Mouse (Mus musculus): Measurements from ENCODE around the gene Cxcl13.

The Cxcl13 gene

DNA sequence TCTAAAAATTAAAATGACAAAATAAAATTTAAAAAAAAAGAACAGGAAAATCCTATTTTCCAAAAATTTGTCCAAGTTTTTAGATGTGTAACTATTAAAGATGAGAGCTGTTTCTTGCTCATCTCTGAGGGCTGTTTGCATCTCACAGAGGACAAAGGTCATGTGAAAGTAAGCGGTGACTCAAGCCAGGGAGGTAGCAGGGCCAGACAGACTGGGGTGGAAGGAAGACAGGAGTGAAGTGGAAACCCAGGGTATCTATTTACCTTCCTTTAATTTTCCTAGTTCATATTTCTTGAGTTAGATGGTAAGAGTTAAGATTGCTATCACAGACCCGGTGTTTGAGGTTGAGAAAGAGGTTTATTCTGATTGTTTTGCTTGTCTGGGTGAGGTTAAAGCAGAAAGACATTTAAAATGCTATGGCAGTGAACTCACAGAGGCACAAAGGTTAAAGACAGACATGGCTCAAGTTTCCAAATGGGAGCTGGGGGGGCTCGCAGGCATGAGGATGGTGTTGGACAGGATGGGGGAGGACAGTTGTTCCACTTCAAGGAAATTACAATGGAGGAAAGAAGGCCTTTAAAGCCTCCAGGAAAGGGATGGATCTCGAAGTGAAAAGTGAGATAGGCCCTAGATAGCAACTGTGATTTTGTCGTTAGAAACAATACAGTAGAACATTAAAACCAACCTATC is 27.2 kb downstream of the Cxcl13 start:
- no peak for DNase-seq (ENCODE audit: low spot score in 2 of 2)

- no peak for DNase-seq (ENCODE audit: low spot score in 2 of 2)
Observed at GRCm38 (mm10) chr5:95991339-95992292, 34.9 kb downstream of the Cxcl13 start.

DNA sequence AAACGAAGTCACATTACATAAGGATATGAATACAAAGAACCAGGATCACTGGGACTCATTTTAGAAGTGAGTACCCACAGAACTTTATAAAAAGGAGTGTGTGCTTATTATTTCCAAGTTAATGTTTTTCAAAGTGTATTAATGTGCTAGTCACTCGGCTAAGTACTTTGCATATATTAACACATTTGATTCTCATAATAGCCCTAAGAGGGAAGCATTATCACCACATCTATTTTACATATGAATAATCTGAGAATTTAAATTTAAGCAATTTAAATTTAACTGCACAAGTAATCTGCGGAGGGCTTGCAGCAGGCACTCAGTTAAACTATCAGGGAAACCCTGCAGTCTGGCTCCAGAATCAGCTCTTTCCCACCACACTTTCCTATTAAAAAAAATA is 40.5 kb downstream of the Cxcl13 start:
- DNase-seq (ENCODE audit: low spot score in 2 of 2) = peak in 1 of 2 experiments; percentile 9

DNA sequence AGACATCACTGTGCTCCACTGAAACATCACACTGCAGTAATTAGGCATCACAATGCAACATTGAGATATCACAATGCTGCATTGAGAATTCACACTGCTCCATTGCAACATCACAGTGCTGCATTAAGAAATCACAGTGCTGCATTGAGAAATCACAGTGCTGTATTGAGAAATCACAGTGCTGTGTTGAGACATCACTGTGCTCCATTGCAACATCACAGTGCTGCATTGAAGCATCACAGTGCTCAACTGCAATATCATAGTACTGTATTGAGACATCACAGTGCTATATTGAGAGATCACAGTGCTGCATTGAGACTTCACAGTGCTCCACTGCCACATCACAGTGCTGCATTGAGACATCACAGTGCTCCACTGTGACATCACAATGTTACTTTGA is 46.6 kb downstream of the Cxcl13 start:
- DNase-seq (ENCODE audit: low spot score in 2 of 2) = no peak

- DNase-seq (ENCODE audit: low spot score in 2 of 2) = no peak
Observed at GRCm38 (mm10) chr5:96008274-96008842, 51.6 kb downstream of the Cxcl13 start.

GRCm38 (mm10) chr5:96009076-96009475 is 52.3 kb downstream of the Cxcl13 start:
- DNase-seq (ENCODE audit: low spot score in 2 of 2) = no peak
